Mouse (Mus musculus) C3H10T1/2 (cell line): ENCODE data around the gene Klrd1. TPM values are rescaled to one million over a fixed set of nuclear protein-coding genes. Genes with fewer than 3 reads are reported as not detected.

Experiments used
- polyA plus RNA-seq, 2 experiments: library from polyadenylated mRNA; unstranded; fragments of >200 nt; fragmentation: generic; extraction: Trizol; gene quantifications; one replicate each; pipeline ENCODE4 v1.2.1; 2012; ENCODE audit warnings: missing spikeins in 2 of 2

Klrd1 gene
- not detected for polyA plus RNA-seq

DNA sequence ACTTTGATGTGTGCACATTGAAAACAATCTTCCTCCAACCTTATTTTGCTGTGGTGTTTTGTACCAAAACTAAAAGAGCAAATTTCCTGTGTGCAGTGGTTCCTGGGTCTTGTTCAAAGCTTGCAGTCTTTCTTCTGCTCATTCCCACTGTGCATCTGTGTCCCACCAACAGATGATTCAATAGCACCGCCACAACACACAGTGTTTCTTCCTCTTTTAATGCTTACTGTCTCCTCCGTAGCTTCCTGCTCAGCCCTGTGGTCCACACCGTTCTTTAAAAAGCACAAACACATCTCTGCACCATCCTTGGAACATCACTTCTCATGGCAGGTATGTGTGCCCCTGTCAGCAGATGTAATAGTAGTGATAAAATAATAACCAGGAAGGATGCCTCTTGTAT is at the start of gene Klrd1:
Gene Klrd1, plus strand, starts transcription at position 275 of the 400 bp plus-strand sequence.

GRCm38 (mm10) chr6:129577605-129578004 is 14.0 kb upstream of the Klrd1 start, which contains the start of gene Klre1:
Gene Klre1, plus strand, starts transcription at chr6:129577905.

DNA sequence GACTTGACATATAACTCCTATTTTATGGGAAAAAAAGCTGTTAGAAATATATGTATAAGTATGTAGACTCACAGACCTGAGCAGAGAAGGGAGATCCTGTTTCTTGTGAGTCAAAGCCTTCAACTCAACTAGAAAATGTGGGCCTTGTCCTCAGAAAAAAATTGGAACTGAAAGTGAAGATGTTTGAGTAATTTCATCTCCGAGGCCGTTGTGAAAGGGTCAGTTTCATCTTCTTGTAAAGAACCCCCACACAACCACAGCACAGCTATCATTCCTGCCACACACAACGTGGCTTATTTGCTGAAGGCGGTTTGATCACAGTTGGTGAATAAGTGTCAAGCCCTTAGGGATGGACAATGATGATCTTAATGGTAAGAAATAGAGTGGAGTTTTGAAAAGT is 32.2 kb downstream of the Klrd1 start, which contains the start of gene Klrk1:
Gene Klrk1, minus strand, starts transcription at position 130 of the 400 bp plus-strand sequence.

GRCm38 (mm10) chr6:129643237-129643636 is 51.7 kb downstream of the Klrd1 start, which contains the start of gene Klrc3:
Gene Klrc3, minus strand, starts transcription at chr6:129643337.

Other genes starting within 250 kb of the Klrd1 start
- not detected for gene Clec12a, start 249.1 kb upstream of the Klrd1 start, polyA plus RNA-seq
- gene Clec12b, start 205.9 kb upstream of the Klrd1 start, polyA plus RNA-seq = not detected
- gene Clec1b, start 194.5 kb upstream of the Klrd1 start, polyA plus RNA-seq = not detected
- gene Clec9a, start 182.9 kb upstream of the Klrd1 start, polyA plus RNA-seq = not detected
- under 1 TPM in 1 of 2 experiments, not detected in 1; 0.02 TPM for gene Clec1a, start 139.8 kb upstream of the Klrd1 start, polyA plus RNA-seq
- gene Olr1, start 84.6 kb upstream of the Klrd1 start, polyA plus RNA-seq = not detected
- not detected for gene Tmem52b, start 79.2 kb upstream of the Klrd1 start, polyA plus RNA-seq
- gene Gabarapl1, start 58.6 kb upstream of the Klrd1 start, polyA plus RNA-seq = 100 to 1,000 TPM in 1 of 2 experiments, 10 to 100 TPM in 1; 28.5 to 108 TPM
- gene Klre1, start 13.9 kb upstream of the Klrd1 start, polyA plus RNA-seq = not detected
- not detected for gene Klrk1, start 32.1 kb downstream of the Klrd1 start, polyA plus RNA-seq
- gene Klrc3, start 51.6 kb downstream of the Klrd1 start, polyA plus RNA-seq = not detected
- not detected for gene Klrc2, start 68.9 kb downstream of the Klrd1 start, polyA plus RNA-seq
- not detected for gene Klrc1, start 87.2 kb downstream of the Klrd1 start, polyA plus RNA-seq
- not detected for gene Klri1, start 125.3 kb downstream of the Klrd1 start, polyA plus RNA-seq
- gene Klri2, start 148.7 kb downstream of the Klrd1 start, polyA plus RNA-seq = not detected
- not detected for gene Gm156, start 192.5 kb downstream of the Klrd1 start, polyA plus RNA-seq